Mouse (Mus musculus): ENCODE results near the gene Zdhhc8.

DNA sequence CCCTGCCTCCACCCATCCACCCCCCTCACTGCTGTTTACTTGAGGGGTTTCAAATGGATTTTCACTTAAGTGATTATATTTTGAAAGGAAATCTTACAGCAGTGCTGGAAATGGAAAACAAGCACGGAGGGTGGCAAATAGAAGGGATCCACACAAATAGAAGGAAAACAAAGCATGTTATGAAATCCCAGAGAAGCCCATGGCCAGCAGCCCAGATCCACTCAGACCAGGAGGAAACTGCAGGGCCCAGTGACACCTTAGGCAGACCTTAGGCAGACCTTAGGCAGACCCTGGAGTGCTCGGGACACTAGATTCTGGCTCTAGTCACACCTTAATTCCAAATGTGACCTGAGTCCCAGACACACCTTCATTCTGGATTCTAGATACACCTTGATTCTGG, 43.9 kb downstream of the Zdhhc8 start:
- TF ChIP-seq CTCF (IDR thresholded peaks at IDR 0.05; ENCODE audit: extremely low read depth, insufficient read length, insufficient replicate concordance, low read depth, low read length) (no peak), POLR2A (IDR thresholded peaks at IDR 0.05; ENCODE audit: low read depth, low read length) (no peak)

Data from small intestine, adult 2 months (tissue).